Mouse (Mus musculus) frontal cortex, adult 2 months (tissue): ENCODE measurements around the gene Aff3. TPM values are rescaled to one million over a fixed set of nuclear protein-coding genes. Genes with fewer than 3 reads are reported as not detected.

Experiments
- DNase-seq, 2 experiments: peaks; one replicate each; pipeline ENCODE4 v3.0.0; 2022; ENCODE audit warnings: low spot score in 1 of 2; ENCODE audit errors: extremely low spot score in 1 of 2
- polyA plus RNA-seq: library from polyadenylated mRNA; depleted of rRNA; stranded (reverse); fragments of >200 nt; gene quantifications from 2 replicates; pipeline ENCODE4 v1.2.3, GENCODE M21; 2012

The Aff3 gene
- polyA plus RNA-seq, 1 experiment = 32.1 TPM

DNA sequence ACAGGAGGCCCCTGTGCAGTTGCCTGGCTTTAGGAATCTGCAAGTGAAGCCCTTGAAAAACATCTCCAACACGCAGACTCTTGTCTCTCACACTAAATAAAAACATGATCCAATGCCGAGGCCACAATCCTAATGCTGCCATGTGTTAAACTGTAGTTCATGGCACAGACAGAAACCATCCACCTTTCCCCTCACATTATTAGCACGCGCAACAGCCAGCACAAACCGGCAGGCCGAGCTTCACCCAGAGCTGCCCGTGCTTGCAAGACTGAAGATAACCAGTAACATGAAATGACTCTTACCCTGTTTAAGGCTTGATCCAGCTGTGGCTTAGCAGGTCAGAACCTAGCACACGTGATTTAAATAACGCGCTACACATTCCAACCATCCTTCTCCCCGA lies 360.4 kb downstream of the Aff3 start:
- DNase-seq = no peak

DNA sequence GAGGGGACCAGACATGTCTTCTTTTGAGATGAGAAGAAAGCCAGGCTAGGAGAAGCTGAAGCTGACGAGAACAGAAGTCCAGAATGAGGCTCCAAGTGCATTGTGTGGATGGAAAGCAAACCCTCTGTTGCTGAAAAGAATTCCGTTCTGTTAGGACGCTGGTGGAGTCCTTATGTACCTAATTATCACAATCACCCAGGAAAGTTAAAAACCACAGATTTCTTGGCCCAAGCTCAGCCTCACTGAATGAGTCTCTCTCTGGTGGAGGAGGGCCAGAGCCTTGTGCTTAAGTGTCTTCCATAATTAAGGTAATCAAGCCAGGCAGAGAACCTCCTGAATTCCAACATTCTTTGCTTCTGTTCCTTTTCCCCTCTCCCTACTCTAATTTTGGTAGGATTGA lies 366.5 kb downstream of the Aff3 start:
- no peak for DNase-seq

DNA sequence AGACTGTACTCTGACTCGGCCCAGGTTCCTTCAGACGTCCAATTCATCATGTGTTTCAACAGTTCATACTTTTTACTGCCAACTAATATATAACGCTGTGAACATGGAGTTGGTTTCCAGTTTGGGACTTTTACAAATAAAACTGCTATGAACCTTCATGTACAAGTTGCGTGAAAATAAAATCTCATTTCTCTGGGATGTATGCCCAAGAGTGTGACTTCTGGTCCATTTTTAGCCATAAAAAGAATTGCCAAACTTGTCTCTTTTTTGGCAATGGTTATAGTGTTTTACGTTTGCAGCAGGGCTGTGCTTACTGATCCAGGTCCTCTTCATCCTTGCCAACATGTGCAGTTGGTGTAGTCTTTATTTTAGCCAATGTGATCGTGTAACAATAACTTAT lies 369.8 kb downstream of the Aff3 start:
- no peak for DNase-seq

DNA sequence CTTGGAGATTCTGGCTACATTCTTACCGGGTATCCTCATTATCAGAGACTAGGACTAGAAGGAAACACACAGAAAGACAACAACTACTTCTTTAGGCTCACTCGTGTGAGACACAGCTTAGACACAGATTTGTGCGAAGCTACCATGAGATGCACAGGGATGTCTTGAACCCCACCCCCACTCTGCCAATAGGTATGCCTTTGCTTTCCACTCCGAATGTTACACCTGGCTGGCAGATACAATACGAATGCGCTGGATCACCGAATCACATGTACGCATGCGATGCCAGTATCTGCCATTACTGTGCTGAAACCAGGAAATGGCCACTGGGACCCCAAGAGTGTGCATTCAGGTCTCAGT lies 370.4 kb downstream of the Aff3 start:
- no peak for DNase-seq

DNA sequence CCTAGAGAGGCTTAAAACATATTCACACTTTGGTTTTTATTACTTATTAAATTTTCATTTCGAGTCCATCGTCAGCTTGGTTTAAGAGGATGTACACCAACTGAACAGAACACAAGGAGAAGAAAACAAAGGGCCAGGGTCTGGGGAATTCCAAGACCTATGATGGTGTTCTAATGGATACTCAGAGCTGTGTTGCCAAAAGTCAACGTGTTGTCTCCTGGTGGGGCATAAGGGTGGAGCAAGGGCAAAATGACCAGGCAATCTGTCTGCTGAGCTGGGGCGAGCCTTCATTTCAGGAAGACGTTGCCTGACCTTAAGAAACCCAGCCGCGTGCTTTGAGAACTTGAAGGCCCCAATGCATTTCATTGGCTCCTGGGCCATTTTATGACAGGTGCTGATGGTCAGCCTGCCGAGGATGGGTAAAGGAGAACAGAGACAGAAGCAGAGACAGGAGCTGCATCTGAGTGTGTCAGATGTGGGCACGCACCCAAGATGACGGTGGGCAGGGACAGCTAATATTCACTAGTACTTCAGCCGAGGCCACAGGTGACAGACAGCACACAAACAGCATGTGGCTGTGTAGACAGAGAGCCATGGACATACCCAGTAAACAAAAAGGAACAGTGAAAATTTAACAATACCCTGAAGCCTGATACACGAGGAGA lies 371.0 kb downstream of the Aff3 start:
- no peak for DNase-seq

DNA sequence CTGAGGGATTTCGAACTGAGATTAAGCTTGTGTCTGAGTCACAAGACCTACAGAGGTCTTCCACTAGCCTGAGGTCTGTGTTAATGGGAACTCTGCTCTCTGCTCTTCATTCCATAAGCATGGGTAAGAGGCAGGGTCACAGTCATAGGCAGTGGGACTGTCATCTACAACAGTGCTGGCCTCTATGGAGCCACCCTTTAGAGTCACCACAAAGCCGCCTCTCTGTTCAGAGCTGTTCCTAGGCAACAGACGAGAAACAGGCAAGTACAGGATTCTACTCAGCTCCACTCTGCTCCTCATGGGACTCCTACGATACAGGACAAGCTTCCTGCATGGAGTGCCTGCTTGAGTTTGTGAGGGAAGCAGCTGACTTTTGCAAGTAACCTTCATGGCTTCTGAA lies 371.9 kb downstream of the Aff3 start:
- no peak for DNase-seq

DNA sequence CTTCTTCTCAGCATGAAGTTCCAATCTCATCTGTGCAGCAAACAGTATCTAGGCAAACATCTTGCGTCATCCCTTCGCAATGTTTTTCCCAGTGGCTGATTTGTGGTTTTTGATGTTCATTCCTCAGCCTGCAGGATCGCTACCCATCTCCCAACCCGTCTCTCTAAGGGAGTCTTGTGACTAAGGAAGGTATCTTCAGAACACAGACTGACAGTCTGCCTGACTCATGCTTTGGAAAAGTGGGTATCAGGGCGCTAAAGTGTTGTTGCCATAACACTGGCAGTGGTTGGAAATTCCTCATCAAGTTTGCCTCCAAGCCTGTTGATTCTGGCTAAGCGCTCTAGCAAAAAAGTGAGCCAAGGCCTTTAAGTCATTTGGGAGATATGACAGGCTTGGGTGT lies 372.8 kb downstream of the Aff3 start:
- DNase-seq = no peak

DNA sequence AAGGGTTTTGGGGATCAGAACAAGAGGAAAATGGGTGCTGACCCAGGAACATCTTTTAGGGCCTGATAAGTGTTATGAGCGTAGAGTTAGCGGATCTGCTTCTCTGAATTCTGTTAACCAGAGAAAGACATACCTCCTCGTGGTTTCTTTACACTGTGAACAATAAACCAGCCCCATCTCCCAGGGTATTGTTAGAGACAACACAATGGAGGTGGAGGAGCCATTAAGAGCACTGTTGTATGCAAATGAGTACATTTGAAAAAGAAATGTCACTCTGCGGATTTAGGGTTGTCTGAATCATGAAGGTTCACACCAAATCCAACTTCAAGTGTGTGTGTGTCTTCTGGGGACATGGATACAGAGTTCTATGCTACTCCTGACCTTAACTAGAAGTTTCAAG lies 373.3 kb downstream of the Aff3 start:
- DNase-seq = no peak

DNA sequence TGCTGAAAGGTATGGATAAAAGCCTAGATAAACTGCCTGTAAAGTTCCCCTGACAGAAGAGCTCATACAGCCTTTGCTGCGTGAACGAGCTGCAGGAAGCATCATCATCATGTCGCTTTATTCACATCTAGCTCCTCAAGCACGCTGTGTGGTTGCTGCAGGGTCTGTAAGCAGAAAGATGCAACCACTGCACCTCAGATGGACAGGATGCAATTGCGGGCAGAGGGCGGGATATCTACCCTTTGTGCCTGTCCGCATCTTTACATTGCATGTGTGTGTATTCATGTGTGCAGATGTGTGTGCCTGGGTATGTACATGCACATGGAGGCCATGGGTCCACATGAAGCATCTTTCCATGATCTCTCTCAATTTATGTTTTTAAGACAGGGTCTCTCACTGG lies 373.9 kb downstream of the Aff3 start:
- no peak for DNase-seq

DNA sequence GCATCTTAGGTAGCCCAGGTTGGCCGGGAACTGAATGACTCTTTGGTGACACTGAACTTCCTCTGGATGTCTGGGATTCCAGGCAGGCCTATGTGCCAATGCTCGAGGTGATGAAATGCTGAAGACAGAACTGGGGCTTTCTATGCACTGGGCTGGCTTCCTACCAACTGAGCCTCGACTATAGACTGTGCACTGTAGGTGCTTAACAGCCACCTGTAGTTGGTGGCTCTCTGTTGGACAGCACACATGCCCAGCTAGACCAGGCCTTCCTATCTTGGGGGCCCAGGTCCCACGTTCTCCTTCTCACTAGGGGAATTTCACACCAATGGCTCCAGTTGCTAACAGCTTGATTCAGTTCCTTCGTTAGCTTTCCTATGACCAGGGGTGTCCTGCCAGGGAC lies 374.9 kb downstream of the Aff3 start:
- no peak for DNase-seq

DNA sequence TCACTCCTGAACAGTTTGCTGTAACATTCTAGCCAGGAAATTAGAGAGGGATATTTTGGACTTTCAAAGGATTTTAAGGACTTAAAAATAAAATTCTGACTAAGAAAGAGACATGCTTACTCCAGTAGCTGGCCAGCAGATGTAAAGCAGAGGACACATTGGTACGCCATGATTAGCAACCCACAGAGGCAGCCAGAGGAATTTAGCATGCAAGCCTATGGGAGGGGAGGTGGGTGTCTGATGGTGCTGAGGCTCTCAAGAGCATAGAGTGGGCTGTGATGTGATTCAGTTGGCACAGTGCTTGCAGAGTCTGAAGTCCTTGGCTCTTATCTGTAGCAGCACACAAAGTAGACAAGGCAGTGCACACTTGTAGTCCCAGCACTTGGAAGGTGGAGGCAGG lies 376.0 kb downstream of the Aff3 start:
- DNase-seq = peak; percentile 78 to 88

DNA sequence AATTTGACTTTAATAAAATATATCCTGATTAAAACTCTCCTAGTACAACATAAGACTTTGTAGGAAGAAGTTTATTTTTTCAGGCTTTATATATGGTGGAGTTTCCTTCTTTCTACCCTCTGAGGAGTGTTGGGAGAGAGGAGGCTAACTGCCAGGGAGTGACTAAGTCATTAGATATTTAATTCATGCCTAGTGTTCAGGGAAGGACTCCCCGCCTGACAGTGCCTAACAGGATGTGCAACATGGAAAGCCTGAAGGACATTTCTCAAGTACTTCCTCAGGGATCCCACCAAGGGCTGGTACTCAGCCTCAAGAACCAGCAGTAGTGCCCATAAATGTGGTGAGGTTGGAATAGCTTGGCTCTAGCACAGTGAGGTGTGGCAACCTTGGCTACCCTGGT lies 378.2 kb downstream of the Aff3 start:
- no peak for DNase-seq

DNA sequence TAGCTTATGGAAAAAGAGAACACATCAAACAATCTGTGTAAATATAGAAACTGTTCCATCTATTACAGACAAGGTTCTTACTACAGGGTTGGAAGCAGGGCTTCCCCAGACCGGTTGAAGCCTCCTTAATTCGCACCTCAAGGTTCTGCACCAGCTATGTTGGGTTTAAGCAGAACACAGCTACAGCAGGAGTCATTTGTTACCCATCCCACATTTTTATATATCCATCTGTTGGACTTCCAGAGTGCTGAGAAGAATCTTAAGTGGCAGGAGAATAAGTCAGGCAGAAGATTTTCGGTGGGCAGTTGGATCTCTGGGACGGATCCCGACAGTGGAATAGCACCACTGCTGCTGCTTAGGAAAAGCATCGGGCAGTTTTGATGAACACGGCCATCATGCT lies 384.2 kb downstream of the Aff3 start:
- no peak for DNase-seq

DNA sequence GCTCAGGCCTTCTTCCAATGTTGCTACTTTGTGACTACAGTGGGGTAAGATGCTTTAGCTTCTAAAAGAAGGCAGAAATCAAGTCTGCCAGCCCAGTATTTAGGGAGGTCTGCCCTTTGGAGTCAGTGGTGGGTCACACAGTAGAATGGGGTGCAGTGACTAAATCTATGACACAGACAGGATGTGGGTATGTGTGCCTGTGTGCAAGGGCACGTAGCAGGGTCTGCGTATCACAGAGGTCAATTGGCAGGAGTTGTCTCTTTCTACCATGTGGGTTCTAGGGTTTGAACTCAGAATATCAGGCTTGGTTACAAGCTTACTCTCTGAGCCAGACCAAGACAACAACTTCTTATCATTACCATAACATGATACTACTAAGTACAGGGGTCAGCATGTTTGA lies 393.4 kb downstream of the Aff3 start:
- DNase-seq = no peak

DNA sequence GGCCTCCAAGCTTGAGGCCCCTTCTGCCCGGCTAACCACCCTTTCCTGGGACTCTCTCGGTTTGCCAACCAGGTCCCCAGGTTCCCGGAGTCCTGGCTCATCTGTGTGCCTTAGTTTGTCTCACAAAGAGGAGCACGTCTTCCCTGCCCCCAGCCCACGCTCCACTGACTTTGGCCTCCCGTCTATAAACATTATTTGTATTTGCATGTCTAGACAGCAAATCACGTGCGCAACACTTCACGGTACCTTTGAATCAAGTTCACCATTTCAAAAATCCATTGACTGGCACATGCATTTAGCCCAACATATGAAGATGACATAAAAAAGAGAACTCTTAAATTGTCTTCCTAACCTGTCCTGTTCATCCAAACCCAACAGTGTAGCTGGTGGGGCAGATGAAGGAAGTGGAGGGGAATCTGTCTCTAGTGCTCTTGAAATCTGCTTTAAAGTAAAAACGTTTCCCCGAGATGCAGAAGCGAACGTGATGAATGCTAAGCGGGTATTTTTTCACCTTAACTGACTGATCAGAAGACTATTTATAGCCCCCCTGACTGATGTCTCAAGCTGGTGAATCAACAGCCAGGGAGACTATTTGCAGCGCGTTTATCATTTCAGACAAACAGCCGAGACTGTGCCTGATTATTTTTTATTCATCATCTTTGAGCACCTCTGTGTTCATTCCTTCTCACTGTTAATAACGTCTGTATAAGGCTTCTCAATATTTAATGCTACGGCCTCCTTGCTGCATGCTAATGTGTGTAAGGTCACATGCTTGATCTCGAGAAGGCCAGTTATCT lies 396.3 kb downstream of the Aff3 start:
- DNase-seq = peak in 1 of 2 experiments; percentile 36

DNA sequence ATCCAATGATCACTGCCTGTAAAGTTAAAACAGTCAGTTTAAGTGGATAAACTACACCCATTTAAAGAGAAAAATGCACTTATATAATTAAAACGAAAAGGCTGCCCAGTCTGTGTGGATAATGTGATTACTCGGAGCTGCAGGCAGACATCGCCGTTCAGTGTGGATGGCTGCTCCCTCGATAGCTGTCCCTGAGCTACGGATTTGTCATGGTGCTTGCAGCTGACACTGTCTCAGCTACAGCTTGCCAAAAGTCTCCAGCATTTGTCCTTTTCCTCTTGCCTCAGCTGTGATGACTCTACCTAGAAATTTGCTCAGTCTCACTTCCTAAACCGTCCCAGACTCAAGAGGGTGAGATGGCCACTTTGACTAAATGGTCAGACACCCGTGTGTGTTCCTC lies 401.5 kb downstream of the Aff3 start:
- DNase-seq = no peak

DNA sequence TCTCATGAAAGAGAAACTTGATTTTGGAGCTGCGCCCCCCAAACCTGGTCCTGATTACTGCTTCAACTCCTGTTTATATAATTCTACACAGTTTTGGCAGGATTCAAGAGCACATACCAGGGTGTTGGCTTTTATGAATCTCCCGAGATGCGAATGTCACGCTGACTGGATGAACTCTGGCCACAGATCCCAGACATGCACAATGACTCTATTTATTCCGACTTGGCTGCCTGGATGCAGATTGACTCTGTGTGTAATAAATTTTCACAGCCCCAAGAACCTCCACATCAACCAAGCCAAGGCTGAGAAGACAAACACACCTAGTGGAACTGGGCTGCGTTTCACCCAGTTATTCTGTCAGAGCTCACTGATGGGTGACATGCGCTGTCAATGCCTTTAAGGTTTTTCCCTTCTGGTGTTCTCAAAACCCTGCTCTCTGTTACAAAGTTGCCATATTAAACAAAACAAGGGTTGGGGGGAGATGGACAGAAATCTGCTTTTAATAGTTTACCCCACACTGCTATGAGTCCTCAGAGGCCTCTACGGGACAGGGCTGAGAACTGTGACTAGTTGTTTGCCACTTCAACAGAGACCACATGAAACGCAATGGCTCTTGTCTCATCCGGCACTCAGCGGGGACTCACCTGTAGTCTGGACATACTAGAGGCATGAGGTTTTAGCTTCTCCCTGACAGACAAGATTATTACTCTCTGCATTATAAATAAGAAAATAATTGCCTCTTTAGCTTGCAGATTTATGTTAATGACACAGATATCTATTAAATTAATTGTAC lies 402.2 kb downstream of the Aff3 start:
- no peak for DNase-seq

DNA sequence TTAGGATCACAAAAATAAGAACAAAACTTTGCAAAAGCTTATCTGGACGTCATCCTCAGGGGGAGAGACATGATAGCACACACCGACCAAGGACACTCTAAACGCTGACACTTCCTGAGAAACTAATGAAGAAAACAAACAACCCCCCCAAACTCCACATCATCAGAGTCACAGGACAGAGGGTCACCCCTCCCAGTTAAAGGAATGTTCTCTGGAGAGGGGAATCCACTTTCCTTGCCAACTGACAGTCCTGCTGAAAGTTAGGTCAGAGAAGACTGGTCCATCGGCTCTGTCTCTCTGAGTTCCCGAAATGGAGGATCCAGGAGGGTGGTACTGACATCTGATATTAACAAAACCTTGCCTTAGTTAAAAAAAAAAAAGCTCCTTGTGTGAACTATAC lies 403.7 kb downstream of the Aff3 start:
- no peak for DNase-seq

DNA sequence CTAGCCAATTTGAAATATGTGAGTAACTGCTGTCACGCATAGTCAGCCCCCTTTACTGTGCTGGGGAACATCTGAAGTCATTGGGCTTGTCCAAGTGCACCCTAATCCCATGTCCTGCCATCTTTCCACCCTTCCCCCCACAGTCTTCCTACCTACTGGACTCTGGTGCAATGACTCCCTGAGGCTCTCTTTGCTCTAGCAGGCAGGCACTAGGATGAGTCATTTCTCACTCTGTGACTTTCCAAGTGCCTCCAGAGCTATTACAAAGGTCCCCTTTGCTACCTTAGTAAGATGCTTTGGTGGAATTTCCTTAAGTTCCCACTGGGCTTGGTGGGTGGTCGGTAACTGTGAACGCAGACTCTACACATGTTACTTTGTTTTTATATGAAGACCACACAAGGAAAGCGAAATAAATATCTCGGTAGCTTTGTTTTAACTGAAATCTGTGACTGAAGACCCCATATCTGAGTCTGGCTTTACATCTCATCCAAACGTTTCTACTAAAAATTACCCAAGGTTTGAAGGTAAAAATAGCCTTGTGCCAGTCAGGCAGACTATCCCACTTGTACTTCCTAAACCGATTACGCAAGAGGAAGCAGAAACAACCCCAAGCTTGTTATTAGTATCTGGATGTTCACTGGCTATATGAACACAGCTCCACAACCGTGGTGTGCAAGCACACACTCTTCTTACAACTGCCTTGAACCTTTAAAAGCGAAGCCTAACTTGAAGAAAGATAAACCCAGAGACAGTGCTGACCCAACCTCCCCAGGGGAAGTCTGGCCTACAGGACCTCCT lies 405.0 kb downstream of the Aff3 start:
- no peak for DNase-seq

DNA sequence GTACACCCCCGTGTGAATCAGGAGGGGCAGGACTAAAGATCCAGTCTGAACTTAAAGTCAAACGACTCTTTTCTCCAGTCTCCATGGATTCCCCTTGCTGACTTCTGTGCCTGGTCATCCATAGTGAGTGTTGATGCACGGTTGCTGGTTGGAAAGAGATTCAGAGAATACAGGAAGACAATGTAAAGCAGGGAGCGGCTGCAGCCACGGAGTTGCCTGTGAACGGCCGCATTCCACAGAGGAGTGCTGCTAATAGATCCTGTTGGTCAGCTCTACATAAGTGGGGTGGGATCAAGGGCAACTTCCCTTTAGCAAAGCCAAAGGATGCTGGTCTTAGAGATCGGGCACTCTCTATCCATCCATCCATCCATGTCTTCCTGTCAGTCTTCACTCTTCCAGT lies 410.3 kb downstream of the Aff3 start:
- DNase-seq = no peak

DNA sequence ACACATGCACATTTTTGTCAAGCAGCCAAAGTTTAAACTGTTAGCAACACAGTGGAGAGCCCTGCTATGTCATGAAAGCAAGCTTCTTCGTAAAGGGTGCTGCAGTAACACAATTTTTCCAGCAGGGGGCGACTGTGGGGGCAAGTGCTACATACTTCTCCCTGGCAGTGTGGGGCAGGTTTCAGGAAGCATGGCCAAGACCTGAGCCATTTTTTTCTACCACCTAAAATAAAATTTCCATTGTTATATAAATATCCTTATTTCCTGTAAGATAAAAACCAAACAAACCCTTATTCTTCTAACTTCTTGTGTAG lies 412.0 kb downstream of the Aff3 start:
- peak in 1 of 2 experiments; percentile 50 for DNase-seq
